Mouse (Mus musculus) limb, embryonic 11.5 days (tissue): ENCODE measurements around the gene Hoxb5. TPM values are rescaled to one million over a fixed set of nuclear protein-coding genes. Genes with fewer than 3 reads are reported as not detected.

Source experiments
- ATAC-seq: fragments of 200-750 bp; cut with Nextera tagmentation; 2 replicates; pipeline ENCODE4 v1.8.0; 2017; ENCODE audit warnings: low read depth; ENCODE audit not compliant: insufficient number of reproducible peaks, low FRiP score, low TSS enrichment
- DNase-seq: peaks from one replicate; pipeline ENCODE4 v3.0.0-alpha.2; 2015; ENCODE audit warnings: low spot score
- H3K27ac ChIP-seq: fragments of 300-500 bp; sonication (generic); replicated peaks from 2 replicates; pipeline ENCODE4 v1.5.1; 2014; ENCODE audit warnings: low read depth, mild to moderate bottlenecking, low read length
- H3K27me3 ChIP-seq: fragments of 300-500 bp; sonication (generic); 2 replicates; pipeline ENCODE4 v1.6.1; 2014; ENCODE audit warnings: mild to moderate bottlenecking, low read length, mixed read lengths; ENCODE audit not compliant: control insufficient read depth, insufficient read depth
- H3K36me3 ChIP-seq: fragments of 300-500 bp; sonication (generic); 2 replicates; pipeline ENCODE4 v1.6.1; 2014; ENCODE audit warnings: mild to moderate bottlenecking, low read length, moderate library complexity, mixed read lengths; ENCODE audit not compliant: control insufficient read depth, insufficient read depth
- H3K4me1 ChIP-seq: fragments of 300-500 bp; sonication (generic); 2 replicates; pipeline ENCODE4 v1.6.1; 2014; ENCODE audit warnings: low read length, mixed read lengths; ENCODE audit not compliant: control insufficient read depth, insufficient read depth
- H3K4me2 ChIP-seq: fragments of 300-500 bp; sonication (generic); 2 replicates; pipeline ENCODE4 v1.6.1; 2014; ENCODE audit warnings: low read depth, mild to moderate bottlenecking, moderate library complexity; ENCODE audit not compliant: severe bottlenecking
- H3K4me3 ChIP-seq: fragments of 300-500 bp; sonication (generic); 2 replicates; pipeline ENCODE4 v1.5.1; 2014; ENCODE audit warnings: low read depth, low read length
- H3K9ac ChIP-seq: fragments of 300-500 bp; sonication (generic); 2 replicates; pipeline ENCODE4 v1.6.1; 2014; ENCODE audit warnings: mild to moderate bottlenecking, low read length
- H3K9me3 ChIP-seq: fragments of 300-500 bp; sonication (generic); 2 replicates; pipeline ENCODE4 v1.6.1; 2016; ENCODE audit warnings: low read length; ENCODE audit not compliant: control insufficient read depth
- WGBS: fragments of 180-500 bp; shearing (Covaris S2); extraction: QIAGEN DNeasy Blood & Tissue Kit; methylation state at CpG from one replicate; pipeline ENCODE4 v1.1.7; 2014; 5-methylcytosine and 5-hydroxymethylcytosine counted together
- polyA plus RNA-seq: library from polyadenylated mRNA; unstranded; fragments of >200 nt; fragmentation: Nextera tagmentation; extraction: Ambion mirVana; gene quantifications from 2 replicates; pipeline ENCODE4 v1.2.1, GENCODE M21; 2014

Hoxb5 gene
- polyA plus RNA-seq, 1 experiment from 2014 or later: 2.1 TPM

- Histone ChIP-seq H3K9me3 (no peaks in the 10 kb centered on the region), H3K27ac (no peak overlapping the region), H3K4me3 (no peak overlapping the region), H3K4me1 (peaks cover 43% of the 10 kb centered on the region), H3K36me3 (no peaks in the 10 kb centered on the region), H3K9ac (no peak overlapping the region), H3K4me2 (peak overlapping the region; percentile 56; the same call in 1 of the 2 replicates), H3K27me3 (peaks cover 87% of the 10 kb centered on the region)
- ATAC-seq (no peak), DNase-seq (no peak)
- 4% methylated on average over 6 of the region's 6 CpGs for WGBS
Measured at GRCm38 (mm10) chr11:96344878-96345159, 41.7 kb downstream of the Hoxb5 start.

- Histone ChIP-seq H3K4me3 (peak overlapping the region; percentile 16), H3K36me3 (no peaks in the 10 kb centered on the region), H3K9ac (peak overlapping the region; percentile 30; the same call in 1 of the 2 replicates), H3K27me3 (peaks cover 83% of the 10 kb centered on the region), H3K9me3 (no peaks in the 10 kb centered on the region), H3K4me2 (peak overlapping the region; percentile 56), H3K27ac (no peak overlapping the region; the same call in 1 of the 2 replicates), H3K4me1 (peaks cover 43% of the 10 kb centered on the region)
- ATAC-seq: no peak
- 2% methylated on average over 37 of the region's 56 CpGs for WGBS
- DNase-seq: peak; percentile 61
Measured at GRCm38 (mm10) chr11:96345220-96345892, 42.2 kb downstream of the Hoxb5 start.

DNA sequence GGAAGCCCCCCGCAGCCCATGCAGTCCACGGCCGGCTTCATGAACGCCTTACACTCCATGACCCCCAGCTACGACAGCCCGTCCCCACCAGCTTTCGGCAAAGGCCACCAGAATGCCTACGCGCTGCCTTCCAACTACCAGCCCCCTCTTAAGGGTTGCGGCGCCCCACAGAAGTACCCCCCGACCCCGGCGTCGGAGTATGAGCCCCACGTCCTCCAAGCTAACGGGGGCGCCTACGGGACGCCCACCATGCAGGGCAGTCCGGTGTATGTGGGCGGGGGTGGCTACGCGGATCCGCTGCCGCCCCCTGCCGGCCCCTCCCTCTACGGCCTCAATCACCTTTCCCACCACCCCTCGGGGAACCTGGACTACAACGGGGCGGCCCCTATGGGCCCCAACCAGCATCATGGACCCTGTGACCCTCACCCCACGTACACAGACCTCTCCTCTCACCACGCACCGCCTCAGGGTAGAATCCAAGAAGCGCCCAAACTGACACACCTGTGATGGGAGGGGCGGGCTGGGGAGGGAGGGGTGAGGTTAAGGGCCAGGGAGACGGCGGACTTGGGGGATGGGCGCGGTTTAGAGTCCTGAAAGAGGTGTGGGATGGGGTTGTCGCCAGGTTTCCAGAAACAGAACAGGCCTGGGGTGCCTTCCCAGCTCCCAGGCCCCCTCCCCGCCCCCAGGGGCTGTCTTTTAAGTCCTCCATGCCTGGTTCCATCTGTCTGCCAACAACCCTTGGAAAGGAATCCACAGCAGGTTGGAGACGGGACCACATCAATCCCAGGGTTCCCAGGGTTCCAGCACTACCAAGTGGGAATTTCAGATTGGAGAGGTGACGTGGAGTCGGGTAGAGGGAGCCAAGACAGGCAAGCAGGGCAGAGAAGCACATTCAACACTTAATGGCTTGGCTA, 43.0 kb downstream of the Hoxb5 start:
- H3K27me3 ChIP-seq: peaks cover 82% of the 10 kb centered on the region
- peak overlapping the region; percentile 52; the same call in 1 of the 2 replicates for H3K27ac ChIP-seq
- H3K9me3 ChIP-seq: no peaks in the 10 kb centered on the region
- no peak for ATAC-seq
- H3K9ac ChIP-seq: peak overlapping the region; percentile 30; the same call in 1 of the 2 replicates
- peak; percentile 53 for DNase-seq
- peak overlapping the region; percentile 16 for H3K4me3 ChIP-seq
- peaks cover 39% of the 10 kb centered on the region for H3K4me1 ChIP-seq
- H3K36me3 ChIP-seq: no peaks in the 10 kb centered on the region
- WGBS: 4% methylated on average over 42 of the region's 45 CpGs
- peak overlapping the region; percentile 56 for H3K4me2 ChIP-seq

DNA sequence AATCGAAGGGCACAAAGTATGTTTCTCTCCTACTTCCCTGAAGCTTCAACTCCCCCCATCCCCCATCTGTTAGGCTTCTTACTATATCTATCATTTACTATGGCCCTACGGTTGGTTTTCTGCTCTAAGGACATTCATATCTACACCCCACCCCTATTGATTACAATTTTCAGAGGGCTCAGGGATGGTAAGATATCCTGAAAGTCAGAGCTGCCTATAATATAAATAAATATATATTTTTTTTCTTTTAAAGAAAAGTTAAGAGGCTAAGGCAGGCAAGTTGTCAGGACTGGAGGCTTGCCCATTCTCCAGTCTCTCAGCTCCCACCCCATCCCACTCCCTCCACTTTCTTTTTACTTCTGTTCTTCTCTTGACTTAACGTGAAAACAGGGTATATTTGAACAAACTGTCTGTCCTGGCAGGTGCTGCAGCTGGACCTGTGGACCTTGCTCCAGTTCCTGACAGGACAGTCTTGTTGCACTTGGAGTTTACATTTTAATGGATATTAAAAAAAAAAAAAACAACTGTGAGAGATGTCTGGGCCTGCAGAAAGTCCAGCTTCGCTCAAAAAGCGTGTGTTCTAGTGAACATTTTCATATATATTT, 43.9 kb downstream of the Hoxb5 start:
- Histone ChIP-seq H3K4me3 (no peak overlapping the region), H3K9me3 (no peaks in the 10 kb centered on the region), H3K36me3 (no peaks in the 10 kb centered on the region), H3K4me2 (no peak overlapping the region), H3K27ac (no peak overlapping the region), H3K27me3 (peaks cover 81% of the 10 kb centered on the region), H3K4me1 (peaks cover 33% of the 10 kb centered on the region), H3K9ac (no peak overlapping the region)
- ATAC-seq: no peak
- peak; percentile 40 for DNase-seq
- 40% methylated on average over 5 of the region's 5 CpGs for whole genome bisulfite sequencing

DNA sequence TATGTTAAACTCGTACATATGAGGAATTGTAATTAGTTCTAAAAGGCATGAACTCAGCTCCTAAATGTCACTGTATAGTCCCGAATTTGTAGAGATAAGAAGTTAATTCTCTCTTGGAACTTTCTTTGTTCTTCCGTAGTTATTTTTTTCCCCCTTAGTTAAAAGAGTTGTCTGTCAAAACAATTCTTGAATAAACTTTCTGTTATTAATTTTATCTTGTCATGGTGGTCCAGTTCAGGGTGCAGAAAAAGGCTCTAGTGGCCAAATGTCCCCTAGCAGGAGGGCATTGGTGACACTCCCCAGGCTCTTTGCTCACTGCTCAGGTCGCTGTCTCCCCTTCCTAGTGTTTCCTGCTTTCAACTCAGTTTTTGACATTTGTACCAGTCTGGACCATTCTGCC, 44.6 kb downstream of the Hoxb5 start:
- Histone ChIP-seq H3K36me3 (no peaks in the 10 kb centered on the region), H3K4me2 (peak overlapping the region; percentile 24; the same call in 1 of the 2 replicates), H3K9me3 (no peaks in the 10 kb centered on the region), H3K4me1 (peaks cover 34% of the 10 kb centered on the region), H3K27me3 (peaks cover 76% of the 10 kb centered on the region), H3K9ac (no peak overlapping the region), H3K27ac (no peak overlapping the region), H3K4me3 (no peak overlapping the region)
- ATAC-seq (no peak), DNase-seq (no peak)
- 9% methylated on average over 4 of the region's 4 CpGs for WGBS

- no peak overlapping the region for H3K9ac ChIP-seq
Measured at GRCm38 (mm10) chr11:96348141-96348928, 45.2 kb downstream of the Hoxb5 start.

GRCm38 (mm10) chr11:96348988-96349387, 45.9 kb downstream of the Hoxb5 start:
- Histone ChIP-seq H3K27ac (no peak overlapping the region), H3K36me3 (no peaks in the 10 kb centered on the region), H3K27me3 (peaks cover 68% of the 10 kb centered on the region), H3K9ac (no peak overlapping the region), H3K4me3 (no peak overlapping the region), H3K4me2 (no peak overlapping the region), H3K9me3 (no peaks in the 10 kb centered on the region), H3K4me1 (peaks cover 36% of the 10 kb centered on the region)
- ATAC-seq: no peak
- no peak for DNase-seq
- 16% methylated on average over 3 of the region's 3 CpGs for WGBS

More at GRCm38 (mm10) chr11:96348141-96348928, 45.2 kb downstream of the Hoxb5 start:
- H3K4me1 ChIP-seq: peaks cover 37% of the 10 kb centered on the region
- H3K4me3 ChIP-seq: no peak overlapping the region
- DNase-seq: peak; percentile 55
- H3K4me2 ChIP-seq: peak overlapping the region; percentile 24; the same call in 1 of the 2 replicates
- H3K9me3 ChIP-seq: no peaks in the 10 kb centered on the region
- no peaks in the 10 kb centered on the region for H3K36me3 ChIP-seq
- H3K27ac ChIP-seq: no peak overlapping the region
- 6% methylated on average over 21 of the region's 21 CpGs for WGBS
- peaks cover 75% of the 10 kb centered on the region for H3K27me3 ChIP-seq
- ATAC-seq: no peak
